Mouse (Mus musculus): ENCODE measurements at regions not wholly inside any gene's neighbourhood (a gene's known extent, or its start where the extent isn't known, plus 50 kb on each side); places are given as distances from the start of the nearest gene placed in this dataset.
A peak's percentile ranks its signal among the peaks of the same experiment; 100 is the strongest.

DNA sequence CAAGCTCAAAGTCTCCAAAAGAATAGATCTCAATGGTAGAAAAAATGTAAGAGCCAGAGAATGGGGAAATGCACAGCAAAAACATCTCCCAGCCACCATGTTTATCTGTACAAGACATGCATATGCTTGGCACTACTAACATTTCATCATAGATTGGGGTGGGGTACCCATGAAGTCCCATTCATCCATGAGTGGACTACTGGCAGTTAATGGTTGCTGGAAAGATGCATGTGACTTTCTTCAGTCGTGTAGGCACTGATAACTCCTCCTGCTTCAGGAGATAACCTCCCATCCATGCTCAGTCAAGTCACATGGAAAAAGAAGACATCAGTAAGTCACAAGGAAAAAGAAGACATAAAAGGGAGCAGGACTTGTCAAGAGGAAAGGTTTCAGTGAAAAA lies 65.3 kb downstream of the Lpar4 start:
- Histone ChIP-seq H3K4me2 (replicated peaks) (no peak overlapping the region), H3K27me3 (no peaks in the 10 kb centered on the region), H3K9ac (no peak overlapping the region), H3K4me1 (no peaks in the 10 kb centered on the region), H3K9me3 (replicated peaks) (no peaks in the 10 kb centered on the region), H3K27ac (replicated peaks) (no peak overlapping the region), H3K36me3 (no peaks in the 10 kb centered on the region), H3K4me3 (replicated peaks) (no peak overlapping the region)
- ATAC-seq (ENCODE audit: insufficient number of reproducible peaks, low FRiP score, low TSS enrichment, low read depth) = no peak
- 68% methylated on average over 1 of the region's 1 CpGs for WGBS

DNA sequence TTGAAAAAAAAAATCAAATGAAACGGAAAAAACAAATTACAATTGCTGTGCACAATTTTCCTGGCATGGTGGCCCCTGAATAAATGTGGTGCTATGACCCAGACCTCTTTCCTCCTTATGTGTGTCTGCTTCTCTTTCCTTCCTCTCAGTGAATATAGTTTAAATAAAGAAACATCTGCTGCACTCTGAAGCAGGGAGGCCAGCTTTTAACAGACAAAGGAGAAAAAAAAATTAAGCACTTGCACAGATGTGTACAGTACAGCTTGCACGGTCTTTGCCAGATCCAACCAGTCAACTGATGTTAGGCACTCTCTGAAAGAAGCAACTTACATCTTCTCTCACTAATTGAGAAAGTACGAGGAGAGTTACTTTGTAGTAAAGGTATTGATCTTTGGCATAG lies 66.4 kb downstream of the Lpar4 start:
- no peaks in the 10 kb centered on the region for H3K9me3 ChIP-seq (replicated peaks)
- H3K27me3 ChIP-seq = no peaks in the 10 kb centered on the region
- H3K27ac ChIP-seq (replicated peaks) = no peak overlapping the region
- no peaks in the 10 kb centered on the region for H3K36me3 ChIP-seq
- no peaks in the 10 kb centered on the region for H3K4me1 ChIP-seq
- ATAC-seq (ENCODE audit: insufficient number of reproducible peaks, low FRiP score, low TSS enrichment, low read depth) = no peak; the same call in 1 of the 2 replicates
- H3K4me3 ChIP-seq (replicated peaks) = no peak overlapping the region
- WGBS = 25% methylated on average over 3 of the region's 3 CpGs
- H3K4me2 ChIP-seq (replicated peaks) = no peak overlapping the region
- no peak overlapping the region for H3K9ac ChIP-seq

DNA sequence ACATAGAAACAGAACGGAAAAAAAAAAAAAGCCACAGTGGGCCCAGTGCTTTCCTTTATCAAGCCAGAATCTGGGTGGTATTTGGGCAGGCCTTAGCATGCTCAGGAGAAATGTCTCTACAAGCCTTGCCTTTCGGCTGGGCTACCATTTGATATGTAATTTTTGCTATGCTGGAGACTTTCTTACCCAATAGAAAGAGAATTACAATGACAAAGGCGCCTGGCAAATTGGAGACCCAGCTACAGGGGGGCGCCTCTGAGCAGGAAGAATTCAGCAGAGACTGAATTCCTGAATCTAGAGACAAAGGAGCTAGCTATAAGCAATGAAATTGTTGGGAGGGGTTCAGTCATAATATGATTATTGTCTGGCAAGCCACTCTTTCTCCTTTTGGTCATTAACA lies 67.4 kb downstream of the Lpar4 start:
- Histone ChIP-seq H3K27ac (replicated peaks) (no peak overlapping the region), H3K4me1 (no peaks in the 10 kb centered on the region), H3K27me3 (no peaks in the 10 kb centered on the region), H3K9ac (no peak overlapping the region), H3K4me2 (replicated peaks) (no peak overlapping the region), H3K4me3 (replicated peaks) (no peak overlapping the region), H3K9me3 (replicated peaks) (no peaks in the 10 kb centered on the region), H3K36me3 (no peaks in the 10 kb centered on the region)
- ATAC-seq (ENCODE audit: insufficient number of reproducible peaks, low FRiP score, low TSS enrichment, low read depth) = no peak
- WGBS = 51% methylated on average over 4 of the region's 4 CpGs

DNA sequence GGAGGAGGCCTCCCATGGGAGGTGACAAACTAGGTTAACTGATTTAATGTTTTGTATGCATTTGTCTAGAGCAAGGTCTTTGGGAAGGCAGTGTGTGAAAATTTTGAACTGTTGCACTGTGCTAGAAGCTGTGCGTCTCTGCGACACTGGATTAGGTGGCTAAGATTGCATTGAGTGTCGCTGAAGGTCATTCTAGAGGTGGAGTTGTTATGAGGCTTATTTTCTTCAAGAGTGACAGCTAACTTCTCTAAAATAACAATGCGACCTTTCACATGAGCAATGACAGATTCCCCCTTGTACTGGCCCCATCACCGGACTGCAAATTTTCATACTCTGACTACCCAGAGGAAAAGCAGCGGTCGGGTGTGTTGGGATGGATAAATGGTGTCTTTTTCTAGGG lies 83.8 kb upstream of the P2ry10 start:
- no peak overlapping the region for H3K9ac ChIP-seq
- no peaks in the 10 kb centered on the region for H3K4me1 ChIP-seq
- ATAC-seq (ENCODE audit: insufficient number of reproducible peaks, low FRiP score, low TSS enrichment, low read depth) = no peak
- H3K27me3 ChIP-seq = no peaks in the 10 kb centered on the region
- H3K9me3 ChIP-seq (replicated peaks) = no peaks in the 10 kb centered on the region
- no peak overlapping the region for H3K4me2 ChIP-seq (replicated peaks)
- no peaks in the 10 kb centered on the region for H3K36me3 ChIP-seq
- H3K4me3 ChIP-seq (replicated peaks) = no peak overlapping the region
- WGBS = 72% methylated on average over 7 of the region's 7 CpGs
- no peak overlapping the region for H3K27ac ChIP-seq (replicated peaks)

DNA sequence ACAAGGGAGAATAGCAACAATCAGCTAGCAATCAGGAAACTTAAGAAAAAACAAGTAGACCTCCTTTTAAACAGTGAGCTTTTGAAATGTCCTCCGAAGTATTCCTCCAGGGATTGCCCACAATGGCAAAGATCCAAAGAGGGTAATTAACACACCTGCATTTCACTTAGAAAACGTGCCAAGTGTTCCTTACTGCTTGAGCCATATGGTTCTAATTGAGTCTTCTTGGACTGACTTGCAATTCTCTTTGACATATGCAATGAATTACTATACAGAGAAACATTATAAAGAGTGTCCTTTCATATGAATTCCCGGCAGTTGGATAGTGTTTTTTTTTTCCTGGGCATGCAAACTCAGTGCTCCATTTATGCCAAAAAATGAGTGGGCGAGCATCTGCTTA lies 79.3 kb upstream of the P2ry10 start:
- ATAC-seq (ENCODE audit: insufficient number of reproducible peaks, low FRiP score, low TSS enrichment, low read depth) = 0 out of 2 replicates have a peak, but pooled peaks have one; percentile 34
- peak overlapping the region; percentile 48; the same call in 1 of the 2 replicates for H3K27ac ChIP-seq (replicated peaks)
- no peak overlapping the region for H3K4me2 ChIP-seq (replicated peaks)
- H3K27me3 ChIP-seq = no peaks in the 10 kb centered on the region
- 20% methylated on average over 4 of the region's 4 CpGs for WGBS
- no peak overlapping the region for H3K4me3 ChIP-seq (replicated peaks)
- H3K4me1 ChIP-seq = no peaks in the 10 kb centered on the region
- H3K9ac ChIP-seq = no peak overlapping the region
- no peaks in the 10 kb centered on the region for H3K9me3 ChIP-seq (replicated peaks)
- H3K36me3 ChIP-seq = no peaks in the 10 kb centered on the region

DNA sequence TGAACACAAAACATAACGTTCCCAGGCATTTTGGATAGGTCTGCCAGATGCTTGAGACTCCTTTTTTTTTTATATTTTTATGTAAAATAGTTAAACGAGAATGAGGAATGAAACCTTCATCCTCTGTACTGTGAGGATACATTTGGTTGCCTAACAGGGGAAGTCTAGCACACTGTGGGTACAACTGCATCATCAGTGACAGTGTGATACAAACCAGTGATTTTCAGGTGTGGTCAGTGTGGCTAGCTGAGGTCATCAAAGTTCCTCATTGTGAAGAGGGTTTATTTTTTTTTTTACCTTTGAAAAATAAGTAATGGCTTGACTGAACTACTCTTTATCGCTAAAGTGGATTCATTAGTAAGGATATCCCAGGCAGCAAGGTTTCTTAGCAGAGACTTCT lies 75.7 kb upstream of the P2ry10 start:
- H3K27ac ChIP-seq (replicated peaks) = no peak overlapping the region
- ATAC-seq (ENCODE audit: insufficient number of reproducible peaks, low FRiP score, low TSS enrichment, low read depth) = no peak
- 44% methylated on average over 3 of the region's 3 CpGs for WGBS
- no peaks in the 10 kb centered on the region for H3K4me1 ChIP-seq
- H3K4me3 ChIP-seq (replicated peaks) = no peak overlapping the region
- no peaks in the 10 kb centered on the region for H3K27me3 ChIP-seq
- no peaks in the 10 kb centered on the region for H3K9me3 ChIP-seq (replicated peaks)
- H3K4me2 ChIP-seq (replicated peaks) = no peak overlapping the region
- H3K36me3 ChIP-seq = no peaks in the 10 kb centered on the region
- H3K9ac ChIP-seq = no peak overlapping the region

DNA sequence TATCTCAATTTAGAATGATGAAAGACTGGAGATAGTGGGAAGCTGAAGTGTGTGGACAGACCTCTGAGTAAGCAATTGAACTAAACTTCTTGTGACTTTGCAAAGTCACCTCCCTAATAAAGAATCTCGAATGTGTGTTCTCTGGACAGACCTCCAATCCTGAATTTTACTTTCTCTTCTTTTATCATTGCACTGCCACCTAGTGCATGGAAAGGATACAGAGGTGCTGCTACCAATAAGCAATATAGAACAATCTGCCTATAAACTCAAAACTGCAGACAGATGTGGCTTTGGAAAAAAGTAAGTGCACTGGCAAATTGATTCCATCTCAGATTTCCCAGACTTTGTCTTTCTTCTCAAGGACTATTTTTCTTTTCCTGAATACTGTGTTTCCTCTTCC lies 73.0 kb upstream of the P2ry10 start:
- ATAC-seq (ENCODE audit: insufficient number of reproducible peaks, low FRiP score, low TSS enrichment, low read depth) = no peak
- H3K9me3 ChIP-seq (replicated peaks) = no peaks in the 10 kb centered on the region
- no peak overlapping the region for H3K27ac ChIP-seq (replicated peaks)
- WGBS = 0% methylated on average over 1 of the region's 1 CpGs
- H3K4me2 ChIP-seq (replicated peaks) = no peak overlapping the region
- no peak overlapping the region for H3K9ac ChIP-seq
- H3K4me1 ChIP-seq = no peaks in the 10 kb centered on the region
- no peaks in the 10 kb centered on the region for H3K27me3 ChIP-seq
- no peak overlapping the region for H3K4me3 ChIP-seq (replicated peaks)
- no peaks in the 10 kb centered on the region for H3K36me3 ChIP-seq

DNA sequence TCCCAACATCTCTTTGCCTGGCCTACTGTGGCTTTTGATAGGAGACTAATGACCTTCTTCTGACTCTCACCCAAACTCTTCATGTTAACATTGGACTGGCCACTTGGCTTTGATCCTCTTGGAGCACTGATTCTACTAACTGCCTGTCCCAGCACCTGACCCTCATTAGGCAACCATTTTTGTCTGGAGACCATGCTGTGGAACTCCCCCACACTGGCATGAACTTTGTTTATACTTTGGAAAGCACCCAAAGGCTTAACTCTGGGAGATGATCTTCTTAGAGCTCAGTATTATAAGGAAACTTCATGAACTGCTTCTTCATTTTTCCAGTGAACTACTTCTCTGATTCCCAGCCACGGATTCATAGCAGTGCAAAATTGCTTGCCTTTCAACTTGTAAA lies 56.6 kb upstream of the P2ry10 start:
- H3K27ac ChIP-seq (replicated peaks) = no peak overlapping the region
- no peak overlapping the region for H3K9ac ChIP-seq
- H3K9me3 ChIP-seq (replicated peaks) = no peaks in the 10 kb centered on the region
- H3K4me2 ChIP-seq (replicated peaks) = no peak overlapping the region
- no peaks in the 10 kb centered on the region for H3K27me3 ChIP-seq
- WGBS = 48% methylated on average over 1 of the region's 1 CpGs
- H3K4me1 ChIP-seq = no peaks in the 10 kb centered on the region
- no peaks in the 10 kb centered on the region for H3K36me3 ChIP-seq
- no peak for ATAC-seq (ENCODE audit: insufficient number of reproducible peaks, low FRiP score, low TSS enrichment, low read depth)
- H3K4me3 ChIP-seq (replicated peaks) = no peak overlapping the region

DNA sequence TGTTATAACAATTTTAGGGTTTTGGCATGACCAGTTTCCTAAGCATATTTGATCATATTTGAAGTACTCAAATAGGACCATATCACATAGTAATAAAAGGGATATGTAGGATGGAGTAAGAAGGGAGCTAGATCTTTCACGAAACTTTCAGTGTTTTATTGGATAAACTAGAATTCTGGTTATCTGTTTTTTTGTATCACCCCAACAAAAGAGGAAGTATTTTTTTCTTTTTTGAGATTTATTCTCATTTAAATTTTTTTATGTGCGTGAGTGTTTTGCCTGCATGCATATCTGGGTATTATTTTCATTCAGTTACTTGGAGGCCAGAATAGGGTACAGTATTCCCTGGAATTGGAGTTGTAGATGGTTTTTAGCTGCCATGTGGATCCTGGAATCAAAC lies 50.3 kb upstream of the P2ry10 start:
- no peak for ATAC-seq (ENCODE audit: insufficient number of reproducible peaks, low FRiP score, low TSS enrichment, low read depth)
- Histone ChIP-seq H3K36me3 (no peaks in the 10 kb centered on the region), H3K4me2 (replicated peaks) (no peak overlapping the region), H3K4me3 (replicated peaks) (no peak overlapping the region), H3K27ac (replicated peaks) (no peak overlapping the region), H3K4me1 (no peaks in the 10 kb centered on the region), H3K27me3 (no peaks in the 10 kb centered on the region), H3K9me3 (replicated peaks) (no peaks in the 10 kb centered on the region), H3K9ac (no peak overlapping the region)
- WGBS = 83% methylated on average over 2 of the region's 2 CpGs

All from embryonic facial prominence, embryonic 15.5 days (tissue).